Mouse (Mus musculus): ENCODE measurements around the gene Adam1b.
A peak's percentile ranks its signal among the peaks of the same experiment; 100 is the strongest.

Gene Adam1b

DNA sequence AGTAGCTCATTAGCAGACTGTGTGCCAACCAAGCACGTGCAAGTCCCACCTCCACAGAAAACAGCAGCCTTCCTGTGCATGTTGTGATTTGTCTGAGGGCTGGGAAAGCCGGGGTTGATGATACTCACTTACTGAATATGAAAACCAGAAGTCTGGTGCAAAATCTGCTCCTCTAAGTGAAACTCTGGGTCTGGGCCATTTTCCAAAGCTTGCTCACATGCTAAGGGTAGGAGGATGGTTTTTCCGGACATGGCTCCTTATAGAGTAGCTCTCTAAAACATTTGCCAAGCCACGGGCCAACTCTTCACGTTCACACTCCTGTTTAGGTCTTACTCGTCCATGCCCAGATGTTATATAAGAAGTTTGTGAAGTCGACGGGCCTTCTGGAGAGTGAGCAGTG, 9.9 kb downstream of the Adam1b start:
- DNase-seq: peak; percentile 74

DNA sequence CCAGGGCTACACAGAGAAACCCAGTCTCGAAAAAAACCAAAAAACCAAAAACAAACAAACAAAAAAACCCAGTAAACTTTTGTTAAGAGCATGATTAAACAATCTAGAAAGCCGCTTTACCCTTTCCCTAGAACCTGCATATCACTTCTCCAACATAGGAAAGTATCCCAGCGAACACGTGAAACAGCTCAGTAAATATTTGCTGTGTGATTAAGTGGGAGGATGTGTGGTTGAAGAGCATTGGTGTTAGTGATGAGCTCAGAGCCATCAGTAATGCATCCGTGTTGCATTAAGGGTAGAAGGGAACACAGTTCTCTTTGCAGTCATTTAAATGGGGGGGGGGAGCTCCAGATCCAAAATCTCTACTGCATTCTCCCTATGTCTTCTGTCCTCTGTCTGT, 18.4 kb downstream of the Adam1b start:
- DNase-seq: no peak

DNA sequence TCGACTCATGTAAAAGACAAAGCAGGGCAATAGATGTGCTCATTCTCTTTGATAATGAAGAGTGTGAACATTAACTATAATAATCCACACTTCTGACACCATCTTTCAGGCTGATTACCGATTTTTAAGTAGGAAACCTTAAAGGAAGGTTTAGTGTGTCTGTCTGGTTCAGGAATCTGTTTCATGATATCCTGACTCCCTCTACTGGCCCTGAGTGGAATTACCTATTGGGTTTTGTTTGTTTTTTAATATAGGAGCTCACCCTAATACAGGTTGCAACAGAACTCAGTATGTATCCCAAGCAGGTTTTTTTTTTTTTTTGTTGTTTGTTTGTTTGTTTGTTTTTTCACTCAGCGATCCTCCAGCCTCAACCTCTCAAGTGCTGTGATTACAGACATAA, 25.6 kb downstream of the Adam1b start:
- no peak for DNase-seq

DNA sequence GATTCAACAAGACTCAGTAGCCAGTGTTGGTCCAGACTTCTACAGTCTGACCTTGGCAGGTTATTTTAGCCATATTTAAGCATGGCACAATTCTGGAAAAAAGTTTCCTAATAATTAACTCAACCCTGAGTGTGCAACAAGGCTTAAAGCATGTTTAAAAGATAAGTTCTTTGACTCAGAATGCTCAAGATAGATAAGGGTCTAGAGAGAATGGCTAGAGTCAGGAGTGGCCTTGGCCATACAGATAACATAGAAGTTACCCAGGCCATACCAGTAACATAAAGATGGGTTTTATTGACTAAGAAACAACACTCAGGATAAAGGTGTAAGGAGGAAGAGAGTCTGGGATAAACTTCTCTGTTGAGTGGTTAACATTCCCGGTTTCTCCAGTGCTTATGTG, 27.2 kb downstream of the Adam1b start:
- no peak for DNase-seq

DNA sequence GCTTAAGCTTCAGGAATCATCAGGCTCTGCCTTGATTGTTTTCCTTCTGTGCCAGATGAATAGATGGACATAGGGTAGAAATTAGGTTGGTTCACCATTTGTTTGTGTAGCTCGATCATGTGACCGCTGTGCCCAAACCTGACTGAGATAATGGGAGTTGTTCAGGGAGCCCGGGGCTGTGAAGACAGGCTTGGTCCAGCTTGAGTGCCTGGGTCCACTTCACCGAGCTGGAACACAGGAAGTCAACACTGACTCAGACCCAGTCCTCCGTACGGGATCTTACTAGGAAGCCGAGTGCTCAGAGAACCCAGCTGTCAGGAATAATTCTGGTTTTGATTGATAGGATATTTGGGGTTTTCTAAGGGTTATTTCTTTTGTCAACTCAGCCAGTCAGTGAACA, 28.6 kb downstream of the Adam1b start:
- no peak for DNase-seq

DNA sequence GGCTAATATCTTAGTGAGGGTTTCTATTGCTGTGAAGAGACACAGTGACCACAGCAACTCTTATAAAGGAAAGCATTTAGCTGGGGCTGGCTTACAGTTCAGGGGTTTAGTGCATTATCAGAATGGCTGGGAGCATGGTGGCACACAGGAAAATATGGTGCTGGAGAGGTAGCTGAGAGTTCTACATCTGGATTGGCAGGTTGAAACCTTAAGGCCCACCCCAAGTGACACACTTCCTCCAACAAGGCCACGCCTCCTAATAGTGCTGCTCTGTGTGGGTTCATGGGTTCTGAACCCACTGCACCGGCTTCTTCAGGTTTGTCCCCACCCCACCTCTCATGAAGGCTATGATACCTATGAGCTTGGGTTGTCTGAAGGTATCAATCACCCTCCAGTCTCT, 30.8 kb downstream of the Adam1b start:
- no peak for DNase-seq

DNA sequence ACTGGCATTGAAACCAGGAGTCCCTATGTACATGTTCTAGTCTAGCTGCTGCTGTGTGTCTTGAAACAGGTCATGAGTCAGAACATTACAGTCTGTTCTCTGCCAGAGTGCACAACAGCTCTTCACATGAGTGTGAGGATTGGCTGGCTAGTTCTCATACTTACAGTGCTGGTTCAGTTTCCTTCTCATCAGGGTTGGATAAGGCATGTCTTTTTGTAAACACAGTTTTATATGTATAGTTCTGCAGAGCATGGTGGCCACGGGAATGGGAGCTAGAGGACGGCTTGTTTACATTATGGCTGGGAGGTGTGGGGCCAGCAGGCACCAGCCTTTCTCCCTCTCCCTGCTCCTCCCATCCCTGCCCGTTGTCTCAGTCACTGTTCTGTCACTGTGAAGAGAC, 33.7 kb downstream of the Adam1b start:
- no peak for DNase-seq

DNA sequence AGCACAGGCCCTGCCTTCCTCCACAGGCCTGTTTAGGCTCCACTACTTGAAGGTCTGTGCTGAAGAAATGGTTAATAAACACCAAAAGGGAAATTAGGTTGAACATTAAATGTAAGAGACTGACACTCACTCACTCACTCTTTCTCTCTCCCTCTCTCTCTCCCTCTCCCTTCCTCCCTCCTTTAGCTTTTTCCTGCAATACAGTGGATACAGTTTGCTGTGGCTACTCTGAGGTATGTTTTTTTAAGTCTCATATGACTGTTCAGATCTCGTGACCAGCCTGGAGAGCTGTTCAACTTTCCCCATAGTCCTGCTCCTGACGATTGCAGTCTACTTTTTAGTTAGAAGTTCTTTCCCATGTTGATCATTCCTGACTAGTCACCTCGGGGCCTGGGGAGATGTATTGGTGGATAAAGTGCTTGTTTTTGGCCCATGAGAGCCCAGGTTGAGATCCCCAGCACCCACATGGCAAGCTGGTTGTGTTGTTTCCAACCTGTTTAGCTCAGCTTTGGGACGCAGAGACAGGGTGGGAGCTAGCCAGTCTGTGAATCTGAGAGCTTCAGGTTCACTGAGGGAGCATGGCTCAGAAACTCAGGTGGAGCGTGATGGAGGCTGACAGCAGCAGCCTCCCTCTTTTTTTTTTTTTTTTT, 39.5 kb downstream of the Adam1b start:
- DNase-seq: no peak

DNA sequence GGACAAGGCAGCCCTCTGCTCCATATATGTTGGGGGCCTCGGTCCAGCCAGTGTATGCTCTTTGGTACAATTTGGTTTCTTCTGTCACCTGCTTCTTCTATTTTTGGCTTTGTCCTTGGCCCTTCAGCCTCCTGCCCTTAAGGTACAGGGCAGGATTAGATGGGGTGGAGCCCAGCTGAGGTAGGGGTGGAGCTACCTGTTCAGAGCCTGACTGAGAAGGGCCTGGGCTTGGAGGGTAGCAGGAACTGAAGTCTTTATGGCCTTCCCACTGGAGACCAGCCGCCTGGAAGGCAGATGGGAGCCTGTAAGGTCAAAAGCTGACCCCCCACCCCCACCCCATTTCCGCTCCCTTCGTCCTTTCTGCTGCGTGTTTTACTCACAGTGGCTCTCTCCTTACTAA, 40.3 kb downstream of the Adam1b start:
- no peak for DNase-seq

DNA sequence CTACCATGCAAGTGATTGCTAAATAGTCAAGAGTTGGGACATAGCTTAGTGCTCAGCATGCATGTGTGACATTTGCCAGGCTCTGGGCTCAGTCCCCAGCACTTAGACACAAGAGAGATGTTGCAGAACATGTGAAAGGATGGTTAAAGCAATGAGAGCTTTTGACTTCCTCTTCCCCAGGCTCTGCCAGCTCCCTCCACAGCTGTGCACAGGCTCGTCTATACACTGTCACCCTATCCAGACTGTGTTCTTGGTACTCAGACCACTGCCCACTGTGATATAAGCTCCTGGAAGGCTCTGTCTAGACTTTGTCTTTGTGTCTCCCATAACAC, 41.1 kb downstream of the Adam1b start:
- DNase-seq: no peak

DNA sequence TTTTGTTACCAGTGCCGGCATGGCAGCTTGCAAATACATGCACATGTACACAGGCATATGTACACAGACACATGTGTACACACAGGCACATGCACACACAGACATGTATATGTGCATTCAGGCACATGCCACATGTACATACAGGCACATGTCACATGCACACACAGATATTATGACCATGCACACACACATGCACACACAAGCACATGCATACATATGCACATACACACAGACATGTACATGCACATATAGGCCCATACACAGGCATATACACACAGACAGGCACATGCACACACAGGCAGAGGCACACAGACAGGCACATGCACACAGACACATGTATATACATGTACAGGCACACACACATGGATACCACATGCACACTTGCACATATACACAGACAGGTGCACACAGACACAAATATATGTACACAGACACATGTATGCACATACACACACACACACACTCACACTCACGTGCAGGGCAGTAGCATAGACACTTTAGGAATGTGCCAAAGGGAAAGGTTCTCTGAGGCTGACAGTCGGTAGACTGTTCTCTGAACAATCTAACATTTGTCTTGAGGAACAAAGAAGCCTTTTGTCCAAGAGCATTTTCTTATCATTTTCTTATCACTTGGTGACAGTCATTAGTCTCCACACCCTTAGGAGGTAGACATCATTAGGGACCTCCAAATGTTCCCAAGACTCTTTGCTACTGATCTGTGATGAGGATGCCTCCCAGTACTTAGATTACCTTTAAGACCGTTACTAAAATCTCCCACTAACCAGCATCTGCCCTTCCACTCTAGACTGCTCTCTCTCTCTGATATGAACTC, 41.7 kb downstream of the Adam1b start:
- DNase-seq: no peak

DNA sequence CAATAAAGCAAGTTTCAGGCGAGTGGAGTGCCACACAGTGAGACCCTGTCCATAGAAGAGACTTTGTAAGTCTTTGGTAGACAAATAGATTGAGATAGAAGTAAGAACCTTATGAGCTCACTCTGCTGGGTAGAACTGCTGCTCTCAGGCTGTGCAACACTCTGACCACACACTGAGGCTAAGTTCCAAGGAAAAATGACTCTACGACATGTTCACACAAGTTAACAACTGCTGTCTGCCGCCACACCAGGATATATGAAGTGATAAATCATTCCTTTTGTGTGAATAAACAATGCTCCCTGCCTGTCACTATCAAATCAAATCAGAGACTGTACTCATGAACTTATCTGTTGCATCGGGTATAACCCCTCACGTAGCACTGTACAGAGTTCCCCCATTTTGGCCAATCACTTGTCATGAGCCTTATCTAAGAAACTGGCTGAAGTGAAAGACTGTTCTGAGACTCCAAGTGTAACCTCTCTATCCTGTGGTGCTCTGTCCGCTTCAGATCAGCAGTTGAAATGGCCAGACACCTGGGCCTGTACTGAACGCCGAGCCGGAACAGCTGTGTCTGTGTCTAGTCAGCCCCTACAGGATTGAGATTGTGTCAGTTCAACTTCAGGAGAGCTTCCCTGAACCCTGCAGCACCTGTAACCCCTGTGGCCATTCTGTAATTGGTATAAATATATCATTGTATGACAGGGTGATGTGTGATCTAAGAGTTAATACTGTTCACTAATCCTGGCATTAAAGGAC, 47.5 kb downstream of the Adam1b start:
- no peak for DNase-seq

DNA sequence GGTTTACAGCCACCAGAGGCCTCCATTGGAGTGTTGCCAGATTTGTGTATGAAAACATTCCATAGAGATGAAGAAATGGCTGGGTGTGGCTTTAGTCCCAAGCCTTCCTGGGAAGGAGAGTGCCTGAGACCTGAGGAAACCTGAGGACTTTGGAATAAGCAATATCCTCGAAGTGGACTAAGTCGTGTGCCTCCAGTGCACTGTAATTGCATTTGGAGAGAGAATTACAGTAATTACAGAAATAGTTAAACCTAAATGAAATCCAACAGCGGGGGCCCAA, 48.8 kb downstream of the Adam1b start:
- no peak for DNase-seq

DNA sequence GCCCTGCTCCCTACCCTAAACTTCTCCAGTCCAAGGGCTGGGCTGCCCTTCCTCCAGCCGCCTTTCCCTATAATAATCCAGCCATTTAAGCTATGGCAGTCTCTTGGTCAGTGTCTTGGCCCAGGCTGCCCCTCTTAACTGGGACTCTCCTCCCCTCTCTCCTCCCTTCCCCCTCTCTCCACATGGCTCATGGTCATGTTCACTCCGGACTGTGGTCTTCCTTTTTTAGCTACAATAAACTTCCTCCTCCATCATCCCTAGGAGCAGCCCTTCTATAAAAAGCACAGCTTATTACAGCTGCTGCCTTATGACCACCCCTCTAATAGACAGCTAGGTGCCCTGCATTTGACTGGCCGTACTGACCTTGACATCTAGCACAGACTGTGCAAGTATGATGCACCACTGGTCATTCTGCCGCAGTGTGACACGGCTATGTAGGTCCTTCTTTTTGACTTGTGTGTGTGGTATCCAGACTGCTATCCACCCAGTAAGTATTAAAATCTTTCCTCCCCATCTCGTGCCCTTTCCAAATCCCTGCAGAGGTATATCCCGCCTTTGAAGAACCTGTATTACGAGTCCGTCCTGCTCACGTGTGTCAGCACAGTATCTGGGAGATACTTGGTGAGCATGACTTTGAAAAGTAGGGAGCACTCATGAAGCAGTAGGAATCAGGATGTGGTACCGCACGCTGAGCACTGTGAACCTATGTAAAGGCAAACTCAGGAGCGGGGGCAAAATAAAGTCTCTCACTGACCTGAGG, 49.3 kb downstream of the Adam1b start:
- DNase-seq: no peak

DNA sequence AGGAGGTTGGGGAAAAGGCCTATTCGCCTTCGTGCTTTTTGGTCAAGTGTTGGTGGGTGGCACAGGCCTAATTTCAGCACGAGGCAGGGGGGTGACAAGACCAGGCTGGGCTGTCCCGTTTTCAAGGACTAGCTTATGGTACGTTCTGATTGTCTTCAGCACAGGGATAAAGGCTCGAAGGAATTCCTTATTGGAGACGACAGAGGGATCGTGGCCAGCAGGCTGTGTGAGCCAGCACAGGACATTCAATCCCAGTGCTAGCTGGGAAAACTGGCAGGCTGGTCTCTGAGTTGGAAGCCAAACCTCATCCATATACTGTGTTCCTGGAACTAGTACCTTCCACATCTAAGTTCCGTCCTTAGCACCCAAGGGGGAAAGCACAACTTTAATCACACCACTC, 50.3 kb downstream of the Adam1b start:
- DNase-seq: no peak

DNA sequence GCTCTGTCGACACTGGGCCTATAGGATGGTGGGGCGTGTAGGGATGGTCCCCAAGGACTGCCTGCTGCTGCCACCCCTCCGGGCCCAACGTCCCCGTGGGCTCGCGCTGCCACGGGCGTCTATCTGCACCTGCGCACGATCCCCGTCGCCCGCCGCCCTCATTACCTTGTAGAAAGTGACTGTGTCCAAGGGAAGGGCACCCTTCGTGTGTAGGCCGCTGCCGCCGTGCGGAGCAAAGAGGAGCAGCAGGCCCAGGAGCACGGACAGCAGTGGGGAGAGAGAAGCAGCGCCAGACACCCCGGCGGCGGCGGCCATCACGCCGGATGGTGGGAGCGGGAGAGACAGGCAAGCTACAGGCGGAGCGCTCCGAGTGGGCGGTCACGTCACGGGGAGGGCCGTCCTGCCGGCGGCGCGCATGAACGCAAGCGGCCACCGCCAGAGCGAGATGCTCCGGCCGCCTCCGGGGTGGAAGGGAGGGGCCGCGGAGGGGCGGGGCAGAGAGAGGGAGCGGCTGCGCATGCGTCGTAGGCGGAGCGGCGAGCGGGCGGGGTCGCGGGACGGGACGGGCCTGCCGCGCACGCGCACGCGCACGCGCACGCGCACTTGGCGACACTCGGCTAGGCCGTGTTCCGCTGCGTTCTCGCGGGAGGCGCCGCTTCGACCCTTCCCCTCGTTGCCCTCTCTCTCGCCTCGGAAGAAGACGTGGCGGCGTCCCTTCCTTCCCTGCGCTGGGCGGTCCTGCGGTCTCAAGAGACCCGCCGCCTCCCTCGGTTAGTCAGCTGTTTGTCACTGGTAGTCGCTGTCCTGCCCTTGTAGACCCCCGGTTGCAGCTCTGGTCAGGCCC, 51.0 kb downstream of the Adam1b start, which contains the start of gene Erp29:
TSS of gene Erp29 (minus strand) at position 481 of the 844 bp plus-strand sequence.
- peak; percentile 100 for DNase-seq

DNA sequence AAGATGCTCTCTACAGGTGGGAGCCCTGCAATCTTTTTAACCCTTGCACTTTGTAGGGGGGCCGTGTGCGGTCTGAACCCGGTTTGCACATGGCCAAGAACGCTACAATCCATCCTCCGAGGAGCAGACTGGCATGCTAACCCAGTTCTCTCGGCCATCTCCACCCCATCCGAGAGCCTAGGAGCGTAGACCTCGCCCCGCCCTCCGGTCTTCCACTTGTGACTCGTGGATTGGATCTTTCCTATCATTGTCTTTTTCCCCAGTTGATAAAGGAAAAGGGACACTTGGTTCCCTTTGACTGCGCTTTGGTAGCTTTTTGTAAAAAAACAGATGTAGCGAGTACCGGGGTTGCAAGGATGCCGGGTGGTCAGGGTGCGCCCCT, 51.6 kb downstream of the Adam1b start, which contains the start of gene Tmem116:
TSS of gene Tmem116 (plus strand) at position 250 of the 382 bp plus-strand sequence.
- DNase-seq: no peak

DNA sequence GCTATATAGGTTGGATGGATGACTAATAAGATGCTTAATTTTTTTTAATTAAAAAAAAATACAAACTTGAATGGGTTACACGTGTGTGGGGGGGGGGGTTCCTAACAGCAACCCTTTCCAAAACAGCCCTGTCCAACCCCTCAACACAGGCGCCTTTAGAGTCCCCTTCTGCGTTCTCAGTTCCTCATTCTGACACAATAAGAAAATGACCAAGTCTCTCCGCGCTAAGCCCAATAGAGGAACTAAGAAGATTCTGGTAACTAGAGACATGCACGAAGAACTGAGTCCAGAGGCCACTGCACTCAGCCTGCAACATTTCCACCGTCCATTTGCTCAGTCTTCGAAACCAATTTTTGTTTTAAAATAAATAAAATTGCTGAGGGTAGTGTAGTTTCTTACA, 52.0 kb downstream of the Adam1b start:
- DNase-seq: no peak

DNA sequence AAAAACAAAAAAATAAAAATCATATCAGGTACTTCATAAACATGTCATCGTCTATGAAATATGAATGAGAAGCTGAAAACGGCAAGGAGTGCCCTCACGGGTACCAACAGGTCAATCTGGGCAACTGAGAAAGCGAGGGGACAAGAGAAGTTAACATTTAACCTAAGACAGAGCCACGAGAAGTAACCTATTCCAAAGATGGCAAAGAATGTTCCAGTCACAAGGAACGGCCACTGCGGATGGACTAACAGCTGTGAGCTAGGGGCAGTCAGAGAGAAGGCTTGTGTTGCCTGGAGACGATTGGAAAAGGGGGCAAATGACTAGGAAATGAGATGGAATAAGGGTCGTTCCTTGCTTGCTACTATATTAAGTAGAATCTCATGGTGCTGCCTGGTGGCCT, 52.8 kb downstream of the Adam1b start:
- DNase-seq: no peak

Data from right cerebral cortex, postnatal 25 days (tissue).